Mouse (Mus musculus) stomach, postnatal 0 days (tissue): Measurements from ENCODE around the gene Gm19426.

Experiments used
- CTCF ChIP-seq: IDR thresholded peaks from 2 replicates; pipeline ENCODE4 v1.5.1; 2016; ENCODE audit warnings: antibody characterized with exemption, low read depth, mild to moderate bottlenecking, moderate library complexity
- EP300 ChIP-seq: optimal IDR thresholded peaks from 2 replicates; pipeline ENCODE3; 2016; ENCODE audit warnings: antibody characterized with exemption

DNA sequence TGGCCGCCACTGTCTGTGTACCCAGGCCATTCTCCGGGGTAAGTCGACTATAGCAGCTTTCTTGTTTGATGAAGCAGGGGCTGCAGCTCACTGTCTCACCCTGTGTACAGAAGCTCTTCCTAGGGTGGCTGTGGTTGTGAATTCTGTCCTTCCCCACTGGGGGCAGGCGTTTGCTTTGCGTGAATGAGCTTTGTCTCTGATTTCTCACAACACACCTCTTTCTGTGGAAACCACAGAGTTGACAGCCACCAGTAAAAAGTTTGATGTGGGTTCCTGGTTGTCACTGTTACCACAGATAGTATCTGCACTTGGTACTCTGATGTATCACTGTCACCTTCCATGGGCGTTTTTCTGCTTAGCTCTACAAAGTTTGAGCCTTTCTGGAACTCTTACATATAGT, 35.8 kb upstream of the Gm19426 start:
- TF ChIP-seq CTCF = peak; percentile 61
- TF ChIP-seq EP300 = no peak
